Mouse (Mus musculus) midbrain, embryonic 11.5 days (tissue): ENCODE data around the gene Plxnc1. TPM values are rescaled to one million over a fixed set of nuclear protein-coding genes. Genes with fewer than 3 reads are reported as not detected.

Experiments used
- ATAC-seq: fragments of 200-750 bp; cut with Nextera tagmentation; 2 replicates; pipeline ENCODE4 v1.8.0; 2017; ENCODE audit warnings: moderate TSS enrichment, moderate library complexity; ENCODE audit not compliant: low FRiP score
- DNase-seq: peaks from one replicate; pipeline ENCODE4 v3.0.0; 2015; ENCODE audit warnings: low spot score; ENCODE audit errors: missing footprints
- H3K27ac ChIP-seq: fragments of 300-500 bp; sonication (generic); 2 replicates; pipeline ENCODE4 v1.5.1; 2014; ENCODE audit warnings: low read depth, low read length
- H3K27me3 ChIP-seq: fragments of 300-500 bp; sonication (generic); 2 replicates; pipeline ENCODE4 v1.6.1; 2014; ENCODE audit warnings: mild to moderate bottlenecking, low read length, moderate library complexity, mixed read lengths; ENCODE audit not compliant: control insufficient read depth, insufficient read depth
- H3K36me3 ChIP-seq: fragments of 300-500 bp; sonication (generic); 2 replicates; pipeline ENCODE4 v1.6.1; 2014; ENCODE audit warnings: mild to moderate bottlenecking, low read length, moderate library complexity, mixed read lengths; ENCODE audit not compliant: control insufficient read depth, insufficient read depth
- H3K4me1 ChIP-seq: fragments of 300-500 bp; sonication (generic); 2 replicates; pipeline ENCODE4 v1.6.1; 2014; ENCODE audit warnings: low read length; ENCODE audit not compliant: control insufficient read depth, insufficient read depth
- H3K4me2 ChIP-seq: fragments of 300-500 bp; sonication (generic); 2 replicates; pipeline ENCODE4 v1.6.1; 2014; ENCODE audit warnings: mild to moderate bottlenecking, moderate library complexity
- H3K4me3 ChIP-seq: fragments of 300-500 bp; sonication (generic); 2 replicates; pipeline ENCODE4 v1.5.1; 2014; ENCODE audit warnings: low read depth, low read length
- H3K9ac ChIP-seq: fragments of 300-500 bp; sonication (generic); 2 replicates; pipeline ENCODE4 v1.6.1; 2014; ENCODE audit warnings: low read length
- H3K9me3 ChIP-seq: fragments of 300-500 bp; sonication (generic); 2 replicates; pipeline ENCODE4 v1.6.1; 2016; ENCODE audit warnings: low read length; ENCODE audit not compliant: control insufficient read depth
- WGBS: fragments of 180-500 bp; shearing (Covaris S2); extraction: QIAGEN DNeasy Blood & Tissue Kit; methylation state at CpG from one replicate; pipeline ENCODE4 v1.1.7; 2014; 5-methylcytosine and 5-hydroxymethylcytosine counted together
- polyA plus RNA-seq: library from polyadenylated mRNA; unstranded; fragments of >200 nt; fragmentation: Nextera tagmentation; extraction: Ambion mirVana; gene quantifications from 2 replicates; pipeline ENCODE4 v1.2.1, GENCODE M21; 2014

Plxnc1 gene
- polyA plus RNA-seq, 1 experiment from 2014 or later, result 6.3 TPM

DNA sequence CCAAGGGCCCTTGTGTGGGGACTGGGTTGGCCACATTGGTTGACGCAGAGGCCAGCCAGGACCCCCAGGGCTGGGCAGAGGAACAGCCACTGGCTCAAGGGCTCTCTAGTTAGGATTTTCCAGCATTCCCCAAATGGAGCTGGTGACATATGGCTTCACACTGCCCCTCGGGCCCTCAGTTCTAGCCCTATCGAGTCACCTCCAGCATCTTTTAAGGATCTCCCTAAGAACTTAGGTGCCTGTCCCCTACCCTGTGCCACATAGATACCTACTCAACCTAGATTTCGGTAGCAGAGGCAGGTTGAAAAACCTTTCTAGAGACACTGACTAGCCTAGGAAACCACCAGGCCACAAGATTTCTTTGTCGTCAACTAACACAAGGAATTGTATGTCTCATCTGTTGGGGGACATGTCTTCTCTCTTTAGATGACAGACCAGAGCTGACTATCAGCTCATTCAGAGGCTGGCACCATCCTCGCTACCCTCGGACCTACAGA lies 115.9 kb downstream of the Plxnc1 start:
- WGBS, result 93% methylated on average over 7 of the region's 7 CpGs
- H3K36me3 ChIP-seq, result no peaks in the 10 kb centered on the region; the same call in 1 of the 2 replicates

GRCm38 (mm10) chr10:94827890-94828733 lies 116.5 kb downstream of the Plxnc1 start:
- no peak for ATAC-seq
- no peak overlapping the region for H3K27ac ChIP-seq
- H3K9ac ChIP-seq, result no peak overlapping the region
- 89% methylated on average over 14 of the region's 14 CpGs for WGBS
- H3K4me2 ChIP-seq, result no peak overlapping the region
- no peaks in the 10 kb centered on the region for H3K9me3 ChIP-seq
- H3K4me1 ChIP-seq, result no peaks in the 10 kb centered on the region; the same call in 1 of the 2 replicates
- H3K36me3 ChIP-seq, result no peaks in the 10 kb centered on the region; the same call in 1 of the 2 replicates
- no peaks in the 10 kb centered on the region for H3K27me3 ChIP-seq
- no peak overlapping the region for H3K4me3 ChIP-seq
- DNase-seq, result no peak

More for the DNA sequence above, 115.9 kb downstream of the Plxnc1 start:
- H3K9me3 ChIP-seq, result no peaks in the 10 kb centered on the region
- DNase-seq (no peak), ATAC-seq (no peak)
- H3K4me2 ChIP-seq, result no peak overlapping the region
- no peak overlapping the region for H3K9ac ChIP-seq
- H3K4me3 ChIP-seq, result no peak overlapping the region
- H3K4me1 ChIP-seq, result no peaks in the 10 kb centered on the region; the same call in 1 of the 2 replicates
- no peaks in the 10 kb centered on the region for H3K27me3 ChIP-seq
- H3K27ac ChIP-seq, result no peak overlapping the region

DNA sequence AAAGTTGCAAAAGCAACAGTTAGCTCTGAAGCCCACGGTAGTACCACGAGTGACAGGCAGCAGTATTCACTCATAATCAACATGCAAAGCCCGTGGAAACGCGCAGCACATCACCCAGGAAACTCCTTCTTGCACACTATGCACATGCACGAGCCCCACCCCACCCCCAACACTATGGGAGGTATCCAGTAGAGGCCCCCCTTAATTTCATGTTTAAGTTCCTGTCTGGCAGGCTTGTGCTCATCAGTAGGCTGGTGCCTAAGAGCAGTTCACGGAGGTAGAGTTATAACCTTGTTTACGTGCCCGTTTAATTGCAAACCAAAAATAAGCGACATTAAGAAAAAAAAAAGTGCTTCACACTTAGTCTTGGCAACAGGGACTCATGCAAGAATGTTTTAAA lies 117.3 kb downstream of the Plxnc1 start:
- no peak for DNase-seq
- Histone ChIP-seq H3K27me3 (no peaks in the 10 kb centered on the region), H3K9ac (no peak overlapping the region), H3K27ac (no peak overlapping the region), H3K9me3 (no peaks in the 10 kb centered on the region), H3K4me1 (no peaks in the 10 kb centered on the region; the same call in 1 of the 2 replicates), H3K36me3 (no peaks in the 10 kb centered on the region; the same call in 1 of the 2 replicates), H3K4me2 (no peak overlapping the region), H3K4me3 (no peak overlapping the region)
- ATAC-seq, result no peak
- WGBS, result 94% methylated on average over 10 of the region's 10 CpGs

DNA sequence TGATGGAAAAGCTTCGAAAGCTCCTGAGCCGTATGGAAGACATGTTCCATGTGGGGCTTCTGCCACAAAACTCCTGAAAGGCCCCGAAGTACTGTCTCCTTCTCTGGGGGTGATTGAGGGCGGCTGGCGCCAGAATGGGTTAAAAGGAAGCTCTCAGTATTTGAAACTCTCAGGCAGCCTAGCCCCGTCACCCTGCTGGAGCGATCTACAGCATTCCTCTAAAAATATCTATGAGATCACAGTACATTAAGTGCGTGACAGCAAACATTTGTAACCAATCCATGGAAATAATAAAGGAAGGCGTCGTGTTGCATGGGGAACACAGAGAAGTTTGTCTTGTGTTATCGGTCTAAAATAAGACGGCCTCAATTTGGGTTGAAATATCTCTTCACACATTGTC lies 118.2 kb downstream of the Plxnc1 start:
- no peaks in the 10 kb centered on the region; the same call in 1 of the 2 replicates for H3K4me1 ChIP-seq
- no peaks in the 10 kb centered on the region; the same call in 1 of the 2 replicates for H3K36me3 ChIP-seq
- 96% methylated on average over 12 of the region's 12 CpGs for WGBS
- H3K4me3 ChIP-seq, result no peak overlapping the region
- no peak overlapping the region for H3K4me2 ChIP-seq
- ATAC-seq (no peak), DNase-seq (no peak)
- H3K9ac ChIP-seq, result no peak overlapping the region
- no peak overlapping the region for H3K27ac ChIP-seq
- H3K9me3 ChIP-seq, result no peaks in the 10 kb centered on the region
- H3K27me3 ChIP-seq, result no peaks in the 10 kb centered on the region

DNA sequence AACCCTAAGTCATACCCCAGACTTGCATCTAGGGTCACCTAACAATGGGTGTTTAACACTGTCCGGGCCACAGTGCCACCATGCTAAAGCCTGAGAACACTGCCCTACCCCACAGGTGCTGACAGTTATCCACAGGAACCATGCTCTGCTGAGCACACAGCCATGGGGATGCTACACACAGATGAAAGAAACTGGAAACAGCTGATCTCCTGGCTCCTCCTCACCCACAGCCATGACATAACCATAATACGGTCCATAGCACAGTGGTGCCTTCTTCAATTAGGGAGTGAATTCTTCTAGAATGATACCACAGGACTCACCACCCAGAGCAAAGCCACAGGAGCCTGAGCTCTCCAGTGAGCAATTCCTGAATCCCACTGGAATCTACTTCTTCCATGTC lies 118.7 kb downstream of the Plxnc1 start:
- no peak for DNase-seq
- no peak for ATAC-seq
- H3K4me2 ChIP-seq, result no peak overlapping the region
- WGBS, result 98% methylated on average over 2 of the region's 2 CpGs
- no peaks in the 10 kb centered on the region for H3K9me3 ChIP-seq
- no peaks in the 10 kb centered on the region; the same call in 1 of the 2 replicates for H3K36me3 ChIP-seq
- H3K4me1 ChIP-seq, result no peaks in the 10 kb centered on the region; the same call in 1 of the 2 replicates
- no peak overlapping the region for H3K9ac ChIP-seq
- no peak overlapping the region for H3K27ac ChIP-seq
- H3K4me3 ChIP-seq, result no peak overlapping the region
- H3K27me3 ChIP-seq, result no peaks in the 10 kb centered on the region

- H3K27ac ChIP-seq, result no peak overlapping the region
- H3K9me3 ChIP-seq, result no peaks in the 10 kb centered on the region
- no peak for DNase-seq
- WGBS, result 71% methylated on average over 11 of the region's 11 CpGs
- no peaks in the 10 kb centered on the region for H3K27me3 ChIP-seq
- no peak for ATAC-seq
- no peaks in the 10 kb centered on the region; the same call in 1 of the 2 replicates for H3K36me3 ChIP-seq
- H3K9ac ChIP-seq, result no peak overlapping the region
- no peak overlapping the region for H3K4me3 ChIP-seq
- no peaks in the 10 kb centered on the region; the same call in 1 of the 2 replicates for H3K4me1 ChIP-seq
- no peak overlapping the region for H3K4me2 ChIP-seq
Measured at GRCm38 (mm10) chr10:94823971-94824760, 120.5 kb downstream of the Plxnc1 start.

- Histone ChIP-seq H3K36me3 (no peaks in the 10 kb centered on the region), H3K4me3 (no peak overlapping the region), H3K27me3 (no peaks in the 10 kb centered on the region), H3K4me2 (no peak overlapping the region), H3K27ac (no peak overlapping the region), H3K9me3 (no peaks in the 10 kb centered on the region), H3K4me1 (no peaks in the 10 kb centered on the region), H3K9ac (no peak overlapping the region)
- no peak for DNase-seq
- 87% methylated on average over 17 of the region's 17 CpGs for WGBS
- ATAC-seq, result no peak
Measured at GRCm38 (mm10) chr10:94818781-94819665, 125.6 kb downstream of the Plxnc1 start.

- no peak for DNase-seq
- no peak overlapping the region for H3K27ac ChIP-seq
- 87% methylated on average over 3 of the region's 3 CpGs for whole genome bisulfite sequencing
Measured at GRCm38 (mm10) chr10:94818127-94818526, 126.5 kb downstream of the Plxnc1 start.

More at GRCm38 (mm10) chr10:94818127-94818526, 126.5 kb downstream of the Plxnc1 start:
- no peaks in the 10 kb centered on the region for H3K36me3 ChIP-seq
- no peaks in the 10 kb centered on the region for H3K27me3 ChIP-seq
- no peak for ATAC-seq
- H3K4me2 ChIP-seq, result no peak overlapping the region
- H3K4me3 ChIP-seq, result no peak overlapping the region
- H3K9ac ChIP-seq, result no peak overlapping the region
- H3K9me3 ChIP-seq, result no peaks in the 10 kb centered on the region
- H3K4me1 ChIP-seq, result no peaks in the 10 kb centered on the region
